Mouse (Mus musculus) bone marrow, adult 2 months (tissue): ENCODE measurements around the gene Slc38a7. TPM values are rescaled to one million over a fixed set of nuclear protein-coding genes. Genes with fewer than 3 reads are reported as not detected.

Source experiments
- H3K27ac ChIP-seq: fragments of 200-500 bp; 2 replicates; pipeline ENCODE4 v1.5.1; 2012; ENCODE audit warnings: low read depth, mild to moderate bottlenecking, control low read depth, inconsistent platforms, low read length; ENCODE audit not compliant: control insufficient read depth, poor library complexity, insufficient read depth
- H3K4me1 ChIP-seq: fragments of 200-500 bp; 2 replicates; pipeline ENCODE4 v1.6.1; 2011; ENCODE audit warnings: low read length; ENCODE audit not compliant: control insufficient read depth, insufficient read depth
- H3K4me3 ChIP-seq: fragments of 200-500 bp; replicated peaks from 2 replicates; pipeline ENCODE3; 2011; ENCODE audit warnings: mild to moderate bottlenecking, low read depth, low read length, control low read depth; ENCODE audit not compliant: control insufficient read depth
- CTCF ChIP-seq: fragments of 200-500 bp; IDR thresholded peaks from 2 replicates; pipeline ENCODE4 v1.5.1; 2011; ENCODE audit warnings: low read length, control low read depth; ENCODE audit not compliant: control insufficient read depth, insufficient read depth
- POLR2A ChIP-seq: fragments of 200-500 bp; IDR thresholded peaks from 2 replicates; pipeline ENCODE4 v1.6.1; 2011; ENCODE audit warnings: low read depth, mild to moderate bottlenecking, control low read depth, low read length, borderline replicate concordance; ENCODE audit not compliant: control insufficient read depth
- WGBS: fragments of 180-500 bp; shearing (Covaris S2); methylation state at CpG from one replicate; pipeline ENCODE4 v1.1.7; 2018; 5-methylcytosine and 5-hydroxymethylcytosine counted together
- polyA plus RNA-seq: library from polyadenylated mRNA; stranded (reverse); fragments of >200 nt; gene quantifications from 2 replicates; pipeline ENCODE4 v1.2.4, GENCODE M21; 2011; ENCODE audit warnings: low replicate concordance; ENCODE audit not compliant: missing spikeins, insufficient read depth, insufficient read length

The Slc38a7 gene
- 1.9 and 3.0 TPM in 2 replicates for polyA plus RNA-seq

DNA sequence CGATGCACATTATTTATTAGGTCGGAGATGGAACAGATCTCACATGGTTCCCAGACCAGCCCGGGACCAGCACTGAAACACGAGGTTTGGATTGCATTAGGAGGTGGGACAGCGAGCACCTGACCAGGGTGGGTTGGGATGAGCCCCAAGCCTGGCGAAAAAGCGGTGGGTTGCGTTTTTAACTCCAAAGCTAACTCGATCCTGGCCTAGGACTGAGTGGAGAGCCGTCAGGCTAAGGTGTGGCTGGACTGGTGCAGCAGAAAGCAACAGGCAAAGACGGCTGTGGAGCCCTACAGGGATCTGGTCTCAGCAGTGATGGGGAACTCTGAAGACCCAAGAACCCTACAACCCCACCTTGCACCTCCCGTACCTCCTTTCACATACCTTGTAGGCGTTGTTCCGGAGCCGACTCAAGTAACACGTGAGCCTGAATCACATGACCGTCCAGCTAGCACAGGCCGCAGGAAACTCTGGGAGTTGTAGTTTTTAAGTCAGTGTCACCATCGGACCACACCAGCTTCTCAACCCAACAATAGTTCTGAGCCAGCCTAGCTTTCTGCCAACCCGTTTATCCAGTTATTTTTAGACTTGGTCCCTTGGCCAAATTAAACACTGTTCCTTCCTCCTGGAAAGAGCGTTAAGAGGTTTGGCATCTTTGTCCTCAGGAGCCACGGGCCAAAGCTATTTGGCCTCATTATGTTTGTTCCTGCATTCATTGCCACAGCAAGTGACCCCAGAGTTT is at the start of gene Slc38a7:
Gene Slc38a7 (minus strand): TSS at position 438 of the 742 bp plus-strand sequence.
- TF ChIP-seq POLR2A: no peak
- TF ChIP-seq CTCF: no peak
- Histone ChIP-seq H3K27ac (peak within 1 kb of the TSS; percentile 22; the same call in 1 of the 2 replicates), H3K4me1 (peaks cover 1% of the 10 kb centered on the region; the same call in 1 of the 2 replicates), H3K4me3 (peak within 1 kb of the TSS; percentile 63)
- 16% methylated on average over 22 of the region's 22 CpGs for WGBS

- no peak overlapping the region for H3K4me3 ChIP-seq
- TF ChIP-seq CTCF (no peak), POLR2A (no peak)
- WGBS: 25% methylated on average over 7 of the region's 7 CpGs
Observed at GRCm38 (mm10) chr8:95901864-95902263, 48.5 kb upstream of the Slc38a7 start.

GRCm38 (mm10) chr8:95893701-95894100 is 40.4 kb upstream of the Slc38a7 start:
- no peak overlapping the region for H3K4me3 ChIP-seq
- WGBS: 65% methylated on average over 5 of the region's 5 CpGs
- TF ChIP-seq POLR2A: no peak
- TF ChIP-seq CTCF: no peak

More at GRCm38 (mm10) chr8:95901864-95902263, 48.5 kb upstream of the Slc38a7 start:
- H3K4me1 ChIP-seq: no peaks in the 10 kb centered on the region; the same call in 1 of the 2 replicates
- peak overlapping the region; percentile 69 for H3K27ac ChIP-seq

GRCm38 (mm10) chr8:95888285-95889136 is 35.2 kb upstream of the Slc38a7 start, which contains the start of gene Got2:
TSS of gene Got2 (minus strand) at chr8:95888547.
- Histone ChIP-seq H3K4me3 (peak within 1 kb of the TSS; percentile 92), H3K4me1 (peaks cover 1% of the 10 kb centered on the region; the same call in 1 of the 2 replicates), H3K27ac (peak within 1 kb of the TSS; percentile 3)
- WGBS: 7% methylated on average over 31 of the region's 31 CpGs
- TF ChIP-seq CTCF (peak; percentile 93), POLR2A (0 out of 2 replicates have a peak, but pooled peaks have one; percentile 46)

More at GRCm38 (mm10) chr8:95893701-95894100, 40.4 kb upstream of the Slc38a7 start:
- no peak overlapping the region for H3K27ac ChIP-seq
- H3K4me1 ChIP-seq: no peaks in the 10 kb centered on the region

DNA sequence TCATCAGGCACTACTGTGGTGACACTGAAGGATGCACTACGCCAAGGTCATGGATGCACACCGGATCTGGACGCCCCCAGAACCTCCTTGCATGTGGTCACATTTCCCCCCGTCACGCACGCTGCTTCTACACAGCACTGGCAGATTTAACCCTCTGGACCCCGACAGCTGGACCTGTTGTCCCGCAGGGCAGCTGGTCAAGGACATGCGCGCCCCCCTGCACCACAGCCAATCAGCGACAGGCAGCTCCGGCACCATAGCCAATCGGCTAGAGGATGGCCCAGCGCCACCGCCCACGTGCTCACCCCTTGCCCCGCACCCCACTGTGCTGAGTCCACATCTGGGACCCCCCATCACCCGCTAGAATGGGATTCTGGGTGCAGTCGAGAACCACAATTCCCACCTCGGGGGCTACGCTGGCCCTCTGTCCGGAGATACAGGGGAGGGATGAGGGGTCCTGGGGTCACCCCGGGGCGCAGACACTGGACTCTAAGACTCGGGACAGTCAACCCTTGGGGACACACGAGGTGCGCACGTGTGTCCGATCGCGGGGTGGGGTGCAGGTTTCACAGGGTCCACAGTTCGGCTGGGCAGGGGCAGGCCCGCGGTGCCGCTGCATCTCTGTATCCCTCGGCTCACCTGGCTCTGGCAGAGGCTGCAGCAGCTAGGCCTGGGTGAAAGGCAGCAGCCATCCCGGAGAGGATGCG is 34.4 kb upstream of the Slc38a7 start:
- WGBS: under 1% methylated on average over 38 of the region's 38 CpGs
- H3K27ac ChIP-seq: peak overlapping the region; percentile 3

DNA sequence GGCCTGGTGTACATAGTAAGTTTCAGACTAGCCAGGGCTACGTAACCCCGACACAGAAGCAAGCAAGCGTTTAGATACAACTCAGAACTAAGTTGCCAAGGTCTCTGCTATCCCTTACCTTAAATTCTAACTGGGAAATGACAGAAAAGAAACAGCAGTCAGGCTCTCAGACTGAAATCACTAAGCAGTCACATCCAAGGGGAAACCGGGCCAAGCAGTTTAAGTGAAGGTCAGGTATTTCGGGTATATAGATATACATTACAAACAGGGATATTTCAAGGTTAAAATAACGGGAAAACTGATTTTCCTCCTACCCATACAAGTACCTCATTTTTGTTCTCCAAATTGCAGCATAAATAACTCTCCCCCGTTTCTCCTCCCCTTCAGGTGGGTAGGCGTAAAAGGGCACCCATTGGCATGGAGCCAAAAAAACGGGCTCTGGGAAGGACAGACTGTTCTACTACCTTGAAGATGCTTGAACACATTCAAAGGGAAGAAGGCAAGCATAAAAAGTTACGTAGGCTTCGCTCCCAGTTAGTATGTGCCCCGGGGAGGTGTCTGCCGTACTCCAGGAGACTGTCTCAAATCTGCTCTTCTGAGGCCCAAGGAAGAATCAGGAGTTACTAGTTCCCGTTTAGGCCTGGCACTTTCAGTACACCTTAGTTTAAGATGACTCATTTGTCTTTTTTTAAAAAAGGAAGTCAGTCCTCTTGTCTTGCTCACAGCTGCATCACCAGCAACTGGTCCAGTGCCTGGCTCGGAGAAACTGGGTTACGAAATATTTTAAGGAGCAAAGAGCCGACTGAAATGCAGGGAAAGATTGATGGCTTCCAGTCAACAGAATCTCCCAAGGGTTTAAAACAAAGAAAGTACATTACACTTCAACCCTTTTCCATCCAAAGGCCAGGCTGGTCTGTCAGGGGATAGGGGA is 33.6 kb upstream of the Slc38a7 start:
- Histone ChIP-seq H3K4me3 (peak overlapping the region; percentile 92), H3K4me1 (peaks cover 1% of the 10 kb centered on the region; the same call in 1 of the 2 replicates), H3K27ac (peak overlapping the region; percentile 3; the same call in 1 of the 2 replicates)
- no peak for TF ChIP-seq CTCF
- TF ChIP-seq POLR2A: no peak
- WGBS: 46% methylated on average over 17 of the region's 17 CpGs

More for the DNA sequence above, 34.4 kb upstream of the Slc38a7 start:
- H3K4me3 ChIP-seq: peak overlapping the region; percentile 92
- TF ChIP-seq POLR2A: no peak
- 0 out of 2 replicates have a peak, but pooled peaks have one; percentile 11 for TF ChIP-seq CTCF
- peaks cover 1% of the 10 kb centered on the region; the same call in 1 of the 2 replicates for H3K4me1 ChIP-seq

GRCm38 (mm10) chr8:95885966-95886365 is 32.6 kb upstream of the Slc38a7 start:
- TF ChIP-seq CTCF: no peak
- TF ChIP-seq POLR2A: no peak
- peaks cover 1% of the 10 kb centered on the region; the same call in 1 of the 2 replicates for H3K4me1 ChIP-seq
- no peak overlapping the region for H3K4me3 ChIP-seq
- WGBS: 76% methylated on average over 5 of the region's 5 CpGs
- H3K27ac ChIP-seq: no peak overlapping the region
